Comparison of ENCODE assay signal across 8 mouse cellular contexts in genomic region chr8:4165852-4166751, GRCm38 (mm10). TPM values are rescaled to one million over a fixed set of nuclear protein-coding genes. Genes with fewer than 3 reads are reported as not detected.
A peak's percentile ranks its signal among the peaks of the same experiment; 100 is the strongest.
DNase-seq lines count a peak whose midpoint lies in the region; ATAC-seq lines count a peak whose summit lies in the region.

Gene Evi5l, plus strand, starts transcription at chr8:4166567.

- H3K27me3 ChIP-seq in heart, embryonic 14.5 days (ENCODE audit: control insufficient read depth, insufficient read depth, low read length): no peaks in the 10 kb centered on the region
- no peaks in the 10 kb centered on the region for H3K27me3 ChIP-seq in liver, embryonic 13.5 days
- H3K27me3 ChIP-seq in stomach, embryonic 16.5 days (ENCODE audit: control insufficient read depth, insufficient read depth, low read length): no peaks in the 10 kb centered on the region

- WGBS in heart, embryonic 14.5 days: under 1% methylated on average over 51 of the region's 51 CpGs
- WGBS in liver, embryonic 13.5 days (ENCODE audit: insufficient replicate concordance): under 1% methylated on average over 50 of the region's 51 CpGs
- under 1% methylated on average over 50 of the region's 51 CpGs for WGBS in stomach, embryonic 16.5 days

- no peaks in the 10 kb centered on the region for H3K36me3 ChIP-seq in heart, embryonic 14.5 days (ENCODE audit: control insufficient read depth, insufficient read depth, low read length)
- no peaks in the 10 kb centered on the region for H3K36me3 ChIP-seq in liver, embryonic 13.5 days
- no peaks in the 10 kb centered on the region for H3K36me3 ChIP-seq in stomach, embryonic 16.5 days (ENCODE audit: control insufficient read depth, insufficient read depth, low read length)

- H3K9me3 ChIP-seq in heart, embryonic 14.5 days (ENCODE audit: control insufficient read depth, low read length): no peaks in the 10 kb centered on the region
- H3K9me3 ChIP-seq in liver, embryonic 13.5 days (replicated peaks): no peaks in the 10 kb centered on the region
- H3K9me3 ChIP-seq in stomach, embryonic 16.5 days (replicated peaks; ENCODE audit: control insufficient read depth, low read length): no peaks in the 10 kb centered on the region

- peak; percentile 88 for ATAC-seq in CD4-positive, CD25-positive, alpha-beta regulatory T cell, adult 4 months
- peak; percentile 97 for ATAC-seq in heart, embryonic 14.5 days (ENCODE audit: insufficient number of reproducible peaks, insufficient read depth, low FRiP score, low read depth)
- peak; percentile 94 for ATAC-seq in liver, embryonic 13.5 days (ENCODE audit: low read depth)
- peak; percentile 99 for ATAC-seq in stomach, embryonic 16.5 days (ENCODE audit: insufficient read depth, low FRiP score)

- peak within 1 kb of the TSS; percentile 93 for H3K9ac ChIP-seq in heart, embryonic 14.5 days (ENCODE audit: low read length)
- peak within 1 kb of the TSS; percentile 86 for H3K9ac ChIP-seq in liver, embryonic 13.5 days
- H3K9ac ChIP-seq in stomach, embryonic 16.5 days (ENCODE audit: low read length): peak within 1 kb of the TSS; percentile 80

- H3K4me1 ChIP-seq in heart, embryonic 14.5 days (ENCODE audit: control insufficient read depth in 2 of 2, insufficient read depth in 2 of 2, low read length in 2 of 2): peaks cover 2 to 9% of the 10 kb centered on the region in 2 experiments; a peak in 3 of 4 replicates
- H3K4me1 ChIP-seq in liver, embryonic 13.5 days (replicated peaks): peaks cover 37% of the 10 kb centered on the region
- peaks cover 6% of the 10 kb centered on the region for H3K4me1 ChIP-seq in stomach, embryonic 16.5 days (ENCODE audit: control insufficient read depth, insufficient read depth, low read length)

- H3K27ac ChIP-seq in heart, embryonic 14.5 days (replicated peaks in 1 of 2; ENCODE audit: control insufficient read depth in 1 of 2, insufficient read depth in 1 of 2, low read depth in 2 of 2, low read length in 2 of 2): no peak within 1 kb of the TSS
- H3K27ac ChIP-seq in liver, embryonic 13.5 days: peak within 1 kb of the TSS; percentile 43; the same call in 1 of the 2 replicates
- no peak within 1 kb of the TSS for H3K27ac ChIP-seq in stomach, embryonic 16.5 days (ENCODE audit: low read length)

- peak within 1 kb of the TSS; percentile 80 to 91 for H3K4me3 ChIP-seq in heart, embryonic 14.5 days (ENCODE audit: control insufficient read depth in 1 of 2, insufficient read depth in 1 of 2, low read depth in 1 of 2, low read length in 2 of 2)
- H3K4me3 ChIP-seq in liver, embryonic 13.5 days (replicated peaks): peak within 1 kb of the TSS; percentile 85
- peak within 1 kb of the TSS; percentile 93 for H3K4me3 ChIP-seq in stomach, embryonic 16.5 days (replicated peaks; ENCODE audit: low read length)

- peak; percentile 96 for DNase-seq in c-Kit-negative CD71-positive TER-119-positive erythroid progenitor cells, embryonic 14.5 days (ENCODE audit: low read depth, low spot score)
- DNase-seq in fibroblast of lung, adult 2 months (ENCODE audit: low read depth): peak; percentile 100
- DNase-seq in kidney, postnatal 14 days: peak; percentile 99
- peak; percentile 96 for DNase-seq in liver, embryonic 13.5 days
- DNase-seq in neural tube, embryonic 10.5 days (ENCODE audit: extremely low spot score, low spot score): peak; percentile 96

- peak within 1 kb of the TSS; percentile 88 for H3K4me2 ChIP-seq in heart, embryonic 14.5 days (ENCODE audit: low read length)
- H3K4me2 ChIP-seq in liver, embryonic 13.5 days: peak within 1 kb of the TSS; percentile 98
- peak within 1 kb of the TSS; percentile 81 for H3K4me2 ChIP-seq in stomach, embryonic 16.5 days (ENCODE audit: low read depth, low read length)

RNA-seq across cellular contexts. Expression of gene Evi5l, which starts in this region (rescaled TPM):
- polyA plus RNA-seq in CD4-positive, CD25-positive, alpha-beta regulatory T cell, adult 4 months (2017; shearing (Covaris generic)): 1 to 10 TPM; 5.6 to 7.8 TPM
- polyA plus RNA-seq in heart, embryonic 14.5 days (2014; fragmentation: Nextera tagmentation; extraction: Ambion mirVana): 10.3 and 11.8 TPM in 2 replicates
- polyA plus RNA-seq in liver, embryonic 13.5 days (2015; fragmentation: Nextera tagmentation; extraction: Ambion mirVana): 5.6 and 6.3 TPM in 2 replicates
- polyA plus RNA-seq in stomach, embryonic 16.5 days (2015; fragmentation: Nextera tagmentation; extraction: Ambion mirVana): 18.9 and 22.2 TPM in 2 replicates
